Mouse (Mus musculus): ENCODE data around the gene Slc38a9.

DNA sequence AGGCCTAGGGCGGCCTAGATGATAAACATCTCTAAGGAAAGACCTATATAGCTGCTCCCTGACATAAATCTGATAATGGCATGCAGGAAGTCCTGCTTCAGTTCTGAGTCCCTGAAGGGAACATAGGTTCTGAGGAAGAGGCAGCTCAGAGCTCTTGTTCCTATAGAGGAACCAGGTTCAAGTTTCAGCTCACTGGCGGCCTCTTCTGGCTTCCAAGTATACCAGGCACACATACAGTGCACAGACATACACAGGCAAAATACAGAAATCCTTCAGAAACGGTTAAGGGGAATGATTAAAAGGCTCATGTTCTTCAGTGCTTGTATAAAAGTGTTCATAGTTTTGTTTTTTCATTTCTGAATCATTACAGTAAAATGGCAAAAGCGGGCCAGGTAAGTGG is 17.6 kb downstream of the Slc38a9 start:
- TF ChIP-seq CTCF (IDR thresholded peaks at IDR 0.05; ENCODE audit: extremely low read depth, insufficient read length, insufficient replicate concordance, low read depth, low read length) (no peak), POLR2A (IDR thresholded peaks at IDR 0.05; ENCODE audit: low read depth, low read length) (no peak)

Measured in small intestine, adult 2 months (tissue).